Mouse (Mus musculus): ENCODE measurements around the gene Rcan2.

Gene Rcan2

DNA sequence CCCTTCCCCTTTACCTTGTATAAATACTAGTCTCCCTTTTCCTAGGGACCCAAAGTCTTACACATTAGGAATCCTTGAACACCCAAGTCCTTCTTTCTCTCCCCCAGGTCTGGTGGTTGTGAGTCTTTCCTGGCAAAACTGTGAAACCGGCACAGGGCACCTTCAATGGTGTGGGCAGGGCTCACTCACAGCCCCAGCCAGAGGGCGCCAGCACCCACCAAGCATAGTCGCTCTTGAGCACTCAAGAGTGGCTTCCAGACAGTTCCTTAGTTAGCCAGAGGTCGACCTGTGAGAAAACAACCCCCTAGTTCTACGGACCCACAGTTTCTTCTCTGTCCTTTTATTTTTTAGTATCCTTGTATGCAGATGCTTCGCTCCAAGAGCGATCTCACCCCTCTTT lies at the start of gene Rcan2:
TSS of gene Rcan2 (plus strand) at position 275 of the 400 bp plus-strand sequence.
- peak; percentile 40 to 83 for DNase-seq (ENCODE audit: inconsistent age in 2 of 2, low spot score in 1 of 2)

DNA sequence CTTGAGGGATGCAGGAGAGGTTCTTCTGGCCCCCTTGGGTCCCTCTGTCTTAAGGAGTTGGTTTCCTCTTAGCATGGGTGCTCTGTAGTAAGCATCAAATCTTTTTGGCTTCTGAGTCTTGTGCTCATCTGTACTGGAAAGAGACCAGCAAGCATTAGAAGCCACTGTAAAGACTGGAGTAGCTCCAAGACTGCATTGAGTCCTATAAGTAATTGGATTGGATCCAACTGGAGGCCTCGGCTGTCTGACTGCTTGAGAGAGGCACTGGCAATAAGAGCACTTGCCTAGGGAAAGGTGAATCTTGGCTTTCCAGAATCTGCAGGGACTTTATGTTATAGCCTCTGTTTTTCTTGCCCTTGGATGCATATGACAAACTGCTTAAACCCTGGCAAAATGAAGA lies 48.3 kb upstream of the Rcan2 start:
- no peak for DNase-seq (ENCODE audit: inconsistent age in 2 of 2, low spot score in 1 of 2)

DNA sequence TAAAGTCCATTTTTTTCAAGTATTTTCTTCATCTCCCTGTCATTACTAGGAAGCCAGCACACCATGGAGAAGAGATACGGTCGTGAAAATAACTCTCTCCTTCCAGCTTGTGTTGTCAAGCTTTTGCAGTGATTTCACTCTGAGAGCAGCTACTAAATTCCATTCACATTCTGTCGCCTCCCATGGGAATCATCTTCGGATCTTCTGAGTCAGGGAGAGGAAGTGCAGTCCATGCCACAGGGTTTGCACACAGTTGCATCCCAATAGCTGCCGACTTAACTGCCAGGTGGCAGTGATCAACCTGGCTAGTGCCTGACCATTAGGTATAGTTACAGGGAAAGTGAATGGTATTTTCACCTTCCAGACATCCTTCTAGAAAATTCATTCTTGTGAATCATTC lies 46.5 kb upstream of the Rcan2 start:
- no peak for DNase-seq (ENCODE audit: inconsistent age in 2 of 2, low spot score in 1 of 2)

GRCm38 (mm10) chr17:43758607-43759259 lies 42.4 kb upstream of the Rcan2 start:
- peak; percentile 39 to 57 for DNase-seq (ENCODE audit: inconsistent age in 2 of 2, low spot score in 1 of 2)

- peak in 1 of 2 experiments; percentile 13 for DNase-seq (ENCODE audit: inconsistent age in 2 of 2, low spot score in 1 of 2)
Measured at GRCm38 (mm10) chr17:43784531-43784930, 16.6 kb upstream of the Rcan2 start.

GRCm38 (mm10) chr17:43788222-43788621 lies 12.9 kb upstream of the Rcan2 start:
- DNase-seq (ENCODE audit: inconsistent age in 2 of 2, low spot score in 1 of 2) = no peak

DNA sequence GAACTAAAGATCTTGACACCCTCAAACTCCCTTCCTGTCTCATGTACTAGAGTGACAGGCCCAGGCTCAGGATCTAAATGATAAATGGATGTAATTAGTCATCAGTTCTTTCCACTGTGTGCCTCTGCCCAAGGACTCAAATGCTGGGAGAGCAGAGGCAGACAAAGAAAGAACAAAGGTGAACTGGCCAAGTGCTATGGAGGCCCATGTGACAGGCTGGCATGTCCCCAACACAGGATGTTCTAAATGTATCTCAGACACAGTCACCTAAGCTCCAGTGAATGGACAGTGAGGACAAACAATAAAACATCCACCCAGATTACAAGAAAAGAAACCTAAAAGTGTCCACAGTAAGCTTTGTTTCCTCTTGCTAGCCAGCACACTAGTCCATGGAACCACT lies 11.8 kb upstream of the Rcan2 start:
- peak; percentile 47 to 50 for DNase-seq (ENCODE audit: inconsistent age in 2 of 2, low spot score in 1 of 2)

DNA sequence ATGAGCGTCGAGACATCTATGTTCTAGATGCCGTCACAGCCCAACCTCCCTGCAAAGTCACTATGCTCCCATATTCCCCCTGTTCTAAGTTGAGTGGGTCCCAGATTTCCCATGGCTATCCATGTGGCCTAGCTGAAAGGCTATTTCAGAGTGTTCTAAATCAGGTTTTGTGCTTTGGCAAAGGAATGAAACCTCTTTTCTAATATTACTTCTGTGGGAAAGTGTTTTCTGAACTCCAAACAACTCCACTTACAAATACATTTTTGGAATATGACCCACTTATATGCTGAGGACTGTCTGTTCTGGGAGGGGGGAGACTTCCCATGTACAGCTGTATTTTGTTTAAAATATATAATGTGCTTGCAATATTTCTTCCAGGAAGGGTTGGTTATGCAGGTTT lies 9.4 kb upstream of the Rcan2 start:
- DNase-seq (ENCODE audit: inconsistent age in 2 of 2, low spot score in 1 of 2) = no peak

- DNase-seq (ENCODE audit: inconsistent age in 2 of 2, low spot score in 1 of 2) = no peak
Measured at GRCm38 (mm10) chr17:43794731-43795280, 6.3 kb upstream of the Rcan2 start.

- peak; percentile 60 to 81 for DNase-seq (ENCODE audit: inconsistent age in 2 of 2, low spot score in 1 of 2)
Measured at GRCm38 (mm10) chr17:43801595-43802373, 633 bp downstream of the Rcan2 start.

DNA sequence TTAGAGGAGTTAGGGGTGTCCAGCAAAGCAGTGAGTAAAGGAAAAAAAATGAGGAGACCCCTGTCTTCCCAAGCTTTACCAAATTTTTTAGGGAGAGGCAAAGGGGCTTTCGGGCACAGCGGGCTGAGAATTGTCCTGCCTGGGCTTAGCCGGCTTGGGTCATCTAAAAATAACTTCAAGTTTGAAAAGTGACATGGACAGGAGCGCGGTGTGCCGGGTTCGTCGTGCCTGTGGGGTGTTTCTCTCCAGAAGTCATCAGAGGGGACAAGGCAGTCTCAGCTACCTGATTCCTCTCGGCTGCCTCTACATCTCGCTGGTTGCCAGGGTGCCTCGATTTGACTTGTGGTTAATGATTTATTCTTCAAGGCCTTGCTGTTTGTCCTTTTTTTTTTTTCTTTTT lies 1.3 kb downstream of the Rcan2 start:
- DNase-seq (ENCODE audit: inconsistent age in 2 of 2, low spot score in 1 of 2) = peak in 1 of 2 experiments; percentile 35

DNA sequence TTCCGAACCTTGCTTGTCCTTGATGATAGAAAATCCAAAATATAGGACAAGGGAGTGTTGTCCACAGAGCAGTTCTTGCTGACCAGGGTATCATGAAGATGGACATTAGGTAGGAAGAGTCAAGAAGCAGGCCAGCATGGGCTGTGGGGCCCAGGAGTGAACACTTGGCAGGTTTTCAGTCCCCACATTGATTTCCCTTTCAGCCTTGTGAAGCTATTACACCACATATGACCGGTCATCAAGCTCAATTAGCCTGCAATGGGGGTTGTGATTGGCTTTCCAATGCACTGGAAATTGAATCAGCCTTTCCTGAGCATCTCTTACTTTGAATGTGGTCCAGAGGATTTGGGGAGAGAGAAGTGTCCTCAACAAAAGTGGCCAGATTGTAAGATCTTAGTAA lies 2.0 kb downstream of the Rcan2 start:
- no peak for DNase-seq (ENCODE audit: inconsistent age in 2 of 2, low spot score in 1 of 2)

DNA sequence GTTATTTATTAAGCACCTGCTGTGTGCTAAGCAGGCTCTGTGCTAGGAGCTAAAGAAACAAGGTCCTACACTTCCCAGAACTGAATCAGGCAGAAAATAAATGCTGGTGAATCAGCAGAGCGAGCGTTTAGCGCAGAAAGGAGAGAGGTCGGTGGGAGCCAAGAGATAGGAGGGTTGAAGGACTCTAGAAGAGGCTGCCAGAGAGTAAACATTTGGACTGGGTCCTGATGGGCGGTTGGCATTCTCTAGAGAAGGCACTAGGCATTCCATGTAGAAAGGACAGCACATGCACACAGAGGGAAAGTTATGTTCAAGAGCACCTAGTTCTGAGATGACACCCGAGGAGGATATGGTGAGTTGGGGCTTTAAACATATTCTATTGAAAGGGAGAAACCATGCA lies 2.6 kb downstream of the Rcan2 start:
- DNase-seq (ENCODE audit: inconsistent age in 2 of 2, low spot score in 1 of 2) = peak in 1 of 2 experiments; percentile 35

- DNase-seq (ENCODE audit: inconsistent age in 2 of 2, low spot score in 1 of 2) = peak in 1 of 2 experiments; percentile 73
Measured at GRCm38 (mm10) chr17:43806841-43807240, 5.7 kb downstream of the Rcan2 start.

DNA sequence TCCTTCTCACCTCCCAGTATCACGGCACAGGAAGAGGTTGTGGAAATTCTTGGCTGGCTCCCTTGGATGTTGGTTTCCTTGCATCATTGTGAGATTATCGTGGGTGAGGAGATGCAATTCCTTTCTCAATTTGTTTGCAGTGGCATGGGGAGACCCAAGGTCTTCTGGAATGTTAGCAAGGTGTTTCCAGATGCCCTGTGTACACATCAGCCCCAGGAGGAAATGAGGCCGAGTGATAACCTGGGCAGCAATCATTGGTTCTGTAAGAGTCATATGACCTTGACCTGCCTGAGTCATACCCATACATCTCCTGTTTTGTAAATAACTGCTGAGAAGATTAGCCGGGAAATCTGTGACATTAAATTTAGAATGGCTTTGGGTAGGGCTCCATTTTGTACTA lies 10.3 kb downstream of the Rcan2 start:
- no peak for DNase-seq (ENCODE audit: inconsistent age in 2 of 2, low spot score in 1 of 2)

GRCm38 (mm10) chr17:43815376-43815775 lies 14.2 kb downstream of the Rcan2 start:
- no peak for DNase-seq (ENCODE audit: inconsistent age in 2 of 2, low spot score in 1 of 2)

GRCm38 (mm10) chr17:43816480-43816879 lies 15.3 kb downstream of the Rcan2 start:
- no peak for DNase-seq (ENCODE audit: inconsistent age in 2 of 2, low spot score in 1 of 2)

DNA sequence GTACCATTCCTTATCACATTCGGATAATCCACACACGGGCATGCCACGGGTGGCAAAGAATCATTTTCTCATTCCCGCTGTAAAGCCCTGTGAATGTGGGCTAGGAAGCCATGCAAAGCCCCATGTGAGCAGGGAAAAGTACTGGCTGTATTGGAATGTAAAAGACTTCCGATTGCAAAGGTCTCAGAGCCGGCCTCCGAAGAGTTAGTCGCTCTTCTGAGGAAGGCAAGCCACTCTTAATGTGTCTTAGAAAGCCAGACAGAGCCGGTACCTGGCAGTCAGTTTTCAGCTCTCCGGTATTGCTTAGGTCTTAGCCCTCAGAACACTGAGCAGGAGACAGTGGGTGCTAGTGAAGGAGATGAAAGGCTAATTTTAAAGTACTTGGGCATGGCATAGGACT lies 16.0 kb downstream of the Rcan2 start:
- no peak for DNase-seq (ENCODE audit: inconsistent age in 2 of 2, low spot score in 1 of 2)

DNA sequence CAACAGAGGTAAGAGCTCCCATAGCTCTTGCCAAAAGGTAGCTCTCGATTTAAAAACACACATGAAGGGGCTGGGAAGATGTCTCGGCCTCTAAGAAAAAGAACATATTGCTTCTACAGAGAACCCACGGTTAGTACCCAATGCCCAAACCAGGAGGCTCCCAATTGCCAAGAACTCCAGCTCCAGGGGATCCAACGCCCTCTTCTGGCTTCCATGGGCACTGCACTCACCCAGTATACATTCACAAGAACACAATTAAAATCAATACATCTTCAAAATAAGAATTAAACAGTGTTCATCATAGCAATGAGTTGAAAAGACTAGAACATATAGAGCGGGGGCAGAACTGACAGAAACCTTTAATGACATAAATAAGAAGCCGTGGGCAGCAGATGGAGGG lies 17.2 kb downstream of the Rcan2 start:
- DNase-seq (ENCODE audit: inconsistent age in 2 of 2, low spot score in 1 of 2) = no peak

DNA sequence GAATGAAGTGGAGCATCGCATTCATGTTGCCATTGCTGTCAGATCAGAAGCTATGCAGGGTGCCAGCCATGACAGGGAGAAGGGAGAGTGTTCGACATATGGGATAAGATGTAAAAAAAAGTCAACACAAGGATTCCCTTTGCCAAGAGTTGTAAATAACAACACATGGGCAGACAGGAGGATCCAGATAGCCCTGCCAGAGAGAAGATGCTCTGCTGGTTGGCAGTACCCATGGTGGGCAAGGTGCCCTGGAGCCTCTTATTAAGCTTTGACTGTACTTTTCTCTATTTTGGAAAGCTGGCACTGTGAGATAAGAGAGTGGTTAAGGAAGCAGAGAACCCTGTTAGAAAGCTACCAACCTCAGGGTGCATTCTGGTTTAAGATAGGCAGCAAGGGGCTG lies 19.8 kb downstream of the Rcan2 start:
- DNase-seq (ENCODE audit: inconsistent age in 2 of 2, low spot score in 1 of 2) = no peak

DNA sequence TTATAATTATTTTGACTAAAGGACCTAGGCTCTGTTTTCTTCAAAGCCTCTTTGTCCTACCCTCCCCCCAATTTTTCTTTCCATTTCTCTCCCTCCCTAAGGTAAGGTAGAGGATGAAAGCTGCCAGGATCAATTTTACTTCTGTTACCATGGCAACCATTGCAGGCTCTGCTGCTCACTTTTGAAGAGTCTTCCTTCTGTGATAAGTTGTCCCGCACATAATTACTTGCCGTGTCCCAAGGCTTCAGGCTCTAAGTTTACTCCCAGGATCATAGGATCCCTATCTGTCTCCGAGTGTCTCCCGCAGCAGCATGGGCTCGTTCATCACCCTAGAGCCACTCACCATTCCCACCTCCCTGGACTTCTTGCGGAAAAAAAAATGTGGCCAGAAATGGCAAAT lies 21.1 kb downstream of the Rcan2 start:
- no peak for DNase-seq (ENCODE audit: inconsistent age in 2 of 2, low spot score in 1 of 2)

DNA sequence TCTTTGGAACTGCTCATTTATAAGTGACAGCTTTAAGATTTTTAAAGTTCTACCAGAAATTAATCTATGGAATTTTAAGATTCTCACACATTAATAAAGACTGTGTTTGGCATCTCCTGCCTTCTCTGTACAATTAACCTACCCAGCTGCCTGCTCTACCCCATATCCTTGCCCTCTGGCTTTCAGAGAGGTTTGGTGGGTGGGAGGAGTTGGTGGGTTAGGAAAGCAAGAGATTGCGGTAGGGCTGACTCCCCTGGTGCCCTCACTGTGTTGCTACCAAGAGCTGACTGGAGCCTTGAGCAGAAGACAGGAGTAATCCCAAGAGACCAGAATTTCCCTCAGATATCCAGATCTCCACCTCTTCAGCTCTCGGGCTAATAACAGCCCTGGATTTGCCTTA lies 21.5 kb downstream of the Rcan2 start:
- no peak for DNase-seq (ENCODE audit: inconsistent age in 2 of 2, low spot score in 1 of 2)
